8 mouse cellular contexts compared by ENCODE assay signal in genomic region chr19:45005444-45005843, GRCm38 (mm10). TPM values are rescaled to one million over a fixed set of nuclear protein-coding genes. Genes with fewer than 3 reads are reported as not detected.
DNase-seq lines count a peak whose midpoint lies in the region; ATAC-seq and TF ChIP-seq lines count a peak whose summit lies in the region.

TSS of gene Twnk (plus strand) at chr19:45005663.

- peaks cover 32% of the 10 kb centered on the region for H3K36me3 ChIP-seq in hindbrain, embryonic 15.5 days
- H3K36me3 ChIP-seq in stomach, embryonic 14.5 days (ENCODE audit: control insufficient read depth, insufficient read depth, low read length) = peaks cover 26% of the 10 kb centered on the region

- H3K27me3 ChIP-seq in hindbrain, embryonic 15.5 days = no peaks in the 10 kb centered on the region
- no peaks in the 10 kb centered on the region for H3K27me3 ChIP-seq in stomach, embryonic 14.5 days (ENCODE audit: control insufficient read depth, insufficient read depth, low read length)

- H3K9ac ChIP-seq in hindbrain, embryonic 15.5 days = peak within 1 kb of the TSS; percentile 72
- peak within 1 kb of the TSS; percentile 51 for H3K9ac ChIP-seq in stomach, embryonic 14.5 days (replicated peaks; ENCODE audit: low read depth, low read length)

- peak; percentile 88 for DNase-seq in MEL-GATA-1-ER (ENCODE audit: extremely low read depth, low read depth)
- peak; percentile 58 for DNase-seq in gastrocnemius, adult 2 months
- peak in 1 of 2 experiments; percentile 37 for DNase-seq in left cerebral cortex, postnatal 25 days (ENCODE audit: low spot score in 2 of 2)

- H3K4me3 ChIP-seq in bone marrow, adult 2 months (replicated peaks; ENCODE audit: control insufficient read depth, low read depth, low read length) = peak within 1 kb of the TSS; percentile 100
- peak within 1 kb of the TSS; percentile 99 for H3K4me3 ChIP-seq in gastrocnemius, adult 2 months
- peak within 1 kb of the TSS; percentile 100 for H3K4me3 ChIP-seq in hindbrain, embryonic 15.5 days
- H3K4me3 ChIP-seq in stomach, embryonic 14.5 days (ENCODE audit: low read depth, low read length) = peak within 1 kb of the TSS; percentile 64

- intact Hi-C loops in gastrocnemius, adult 2 months (cut with DNase I) = no loop called here
- intact Hi-C loops in left cerebral cortex, postnatal 25 days (cut with DNase I) = no loop called here

- peaks cover 2% of the 10 kb centered on the region; the same call in 1 of the 2 replicates for H3K4me1 ChIP-seq in bone marrow, adult 2 months (ENCODE audit: control insufficient read depth, insufficient read depth, low read length)
- H3K4me1 ChIP-seq in hindbrain, embryonic 15.5 days (replicated peaks) = peaks cover 40% of the 10 kb centered on the region
- peaks cover 18% of the 10 kb centered on the region; the same call in 1 of the 2 replicates for H3K4me1 ChIP-seq in stomach, embryonic 14.5 days (ENCODE audit: control insufficient read depth, insufficient read depth, low read length)

- H3K27ac ChIP-seq in bone marrow, adult 2 months (ENCODE audit: control insufficient read depth, insufficient read depth, low read depth, low read length, poor library complexity) = peak within 1 kb of the TSS; percentile 95
- H3K27ac ChIP-seq in gastrocnemius, adult 2 months = peak within 1 kb of the TSS; percentile 89
- H3K27ac ChIP-seq in hindbrain, embryonic 15.5 days (replicated peaks) = peak within 1 kb of the TSS; percentile 81
- H3K27ac ChIP-seq in stomach, embryonic 14.5 days (ENCODE audit: low read length) = peak within 1 kb of the TSS; percentile 80

- ATAC-seq in hindbrain, embryonic 15.5 days (ENCODE audit: low FRiP score, low read depth) = no peak
- ATAC-seq in megakaryocyte progenitor cell, adult 5-6 weeks (replicated peaks; ENCODE audit: poor library complexity) = peak; percentile 69
- no peak for ATAC-seq in stomach, embryonic 14.5 days (ENCODE audit: insufficient number of reproducible peaks, insufficient read depth, low FRiP score, low read depth)
- ATAC-seq in activated CD4-positive, CD25-positive, alpha-beta regulatory T cell, adult 4 months = no peak

- H3K9me3 ChIP-seq in hindbrain, embryonic 15.5 days = no peaks in the 10 kb centered on the region
- no peaks in the 10 kb centered on the region for H3K9me3 ChIP-seq in stomach, embryonic 14.5 days (ENCODE audit: control insufficient read depth, low read depth, low read length)

- no peak for TF ChIP-seq POLR2A in bone marrow, adult 2 months (IDR thresholded peaks at IDR 0.05; ENCODE audit: borderline replicate concordance, control insufficient read depth, low read depth, low read length)

- TF ChIP-seq CTCF in bone marrow, adult 2 months (IDR thresholded peaks at IDR 0.05; ENCODE audit: control insufficient read depth, insufficient read depth, low read length) = no peak
- no peak for TF ChIP-seq CTCF in gastrocnemius, adult 2 months (IDR thresholded peaks at IDR 0.05)

- H3K4me2 ChIP-seq in hindbrain, embryonic 15.5 days = peak within 1 kb of the TSS; percentile 95
- H3K4me2 ChIP-seq in stomach, embryonic 14.5 days (replicated peaks; ENCODE audit: low read depth, low read length) = peak within 1 kb of the TSS; percentile 75

- 7% methylated on average over 16 of the region's 16 CpGs for WGBS in bone marrow, adult 2 months
- WGBS in hindbrain, embryonic 15.5 days = 12% methylated on average over 16 of the region's 16 CpGs
- 11% methylated on average over 16 of the region's 16 CpGs for WGBS in stomach, embryonic 14.5 days

RNA-seq across cellular contexts. Expression of gene Twnk, which starts in this region (rescaled TPM):
- polyA plus RNA-seq in bone marrow, adult 2 months (2011; ENCODE audit: insufficient read depth, insufficient read length, low replicate concordance, missing spikeins) = 6.2 and 13.5 TPM in 2 replicates
- 10 to 100 TPM; 18.0 to 25.4 TPM for total RNA-seq in gastrocnemius, adult 2 months (2021)
- 14.1 and 14.8 TPM in 2 replicates for polyA plus RNA-seq in hindbrain, embryonic 15.5 days (2015; fragmentation: Nextera tagmentation; extraction: Ambion mirVana)
- 10 to 100 TPM; 14.0 to 15.7 TPM for total RNA-seq in left cerebral cortex, postnatal 25 days (2021)
- 16.5 and 18.6 TPM in 2 replicates for total RNA-seq in megakaryocyte progenitor cell, adult 5-6 weeks (2015)
- total RNA-seq in megakaryocyte progenitor cell, adult 5-6 weeks (2017) = 18.4 and 22.4 TPM in 2 replicates
- 13.3 and 15.3 TPM in 2 replicates for polyA plus RNA-seq in stomach, embryonic 14.5 days (2014; fragmentation: Nextera tagmentation; extraction: Ambion mirVana)
- polyA plus RNA-seq in activated CD4-positive, CD25-positive, alpha-beta regulatory T cell, adult 4 months (2017; shearing (Covaris generic)) = 1 to 10 TPM; 4.2 to 9.3 TPM
